Mouse (Mus musculus) layer of hippocampus, postnatal 10 days (tissue): Measurements from ENCODE around the gene Slc12a4. TPM values are rescaled to one million over a fixed set of nuclear protein-coding genes. Genes with fewer than 3 reads are reported as not detected.

Experiments
- DNase-seq, 2 experiments: peaks; one replicate each; pipeline ENCODE4 v3.0.0; 2021; ENCODE audit warnings: low spot score in 2 of 2
- microRNA-seq, 2 experiments: library from miRNA; unstranded; fragments of <30 nt; microRNA quantifications; one replicate each; pipeline ENCODE4 v1.2.0; 2021
- total RNA-seq, 2 experiments: library from RNA; stranded (reverse); gene quantifications; 2 replicates each; pipeline ENCODE4 v1.2.3; 2021

The Slc12a4 gene
- total RNA-seq, 2 experiments from 2014 or later: 28.3 to 32.2 TPM

DNA sequence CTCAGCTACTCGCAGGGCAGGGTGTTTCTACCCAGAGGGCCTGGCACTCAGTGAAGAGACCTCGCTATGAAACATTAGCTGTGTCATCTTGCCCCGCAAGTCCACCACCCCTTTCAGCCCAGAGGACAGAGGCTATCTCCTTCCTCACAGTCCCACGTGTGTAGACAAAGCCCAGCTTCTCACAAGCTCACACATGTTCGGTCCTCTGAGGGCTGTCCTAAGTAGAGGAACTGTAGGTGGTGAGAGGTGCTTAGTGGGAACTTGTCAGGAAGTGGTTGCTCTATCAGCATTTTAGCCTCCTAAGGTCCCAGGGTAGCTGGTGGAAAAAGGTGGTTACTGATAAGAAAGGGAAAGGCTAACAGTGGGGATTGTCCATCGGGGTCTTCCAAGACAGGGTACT lies 30.8 kb downstream of the Slc12a4 start:
- DNase-seq: no peak

DNA sequence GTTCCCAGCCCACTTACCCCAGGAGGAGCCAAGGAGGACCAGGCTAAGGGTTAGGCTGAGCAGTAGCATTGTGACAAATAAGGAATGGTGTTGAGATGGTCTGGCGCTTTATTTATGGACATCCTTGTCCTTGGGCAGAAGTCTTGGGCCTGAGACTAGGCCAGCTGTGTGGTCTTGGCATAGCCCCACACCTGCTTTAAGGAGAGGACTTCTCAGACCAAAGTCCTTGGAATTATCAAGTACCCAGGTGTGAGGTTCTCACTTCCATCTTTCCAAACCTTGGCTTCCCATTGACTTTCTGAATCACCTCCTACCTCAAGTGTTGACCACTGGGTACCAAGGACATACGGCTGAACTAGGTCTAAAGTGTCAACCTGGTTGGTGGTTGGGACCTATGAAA lies 32.1 kb downstream of the Slc12a4 start, which contains the start of gene Ctrl:
Gene Ctrl (minus strand): TSS at position 101 of the 400 bp plus-strand sequence.
- no peak for DNase-seq

DNA sequence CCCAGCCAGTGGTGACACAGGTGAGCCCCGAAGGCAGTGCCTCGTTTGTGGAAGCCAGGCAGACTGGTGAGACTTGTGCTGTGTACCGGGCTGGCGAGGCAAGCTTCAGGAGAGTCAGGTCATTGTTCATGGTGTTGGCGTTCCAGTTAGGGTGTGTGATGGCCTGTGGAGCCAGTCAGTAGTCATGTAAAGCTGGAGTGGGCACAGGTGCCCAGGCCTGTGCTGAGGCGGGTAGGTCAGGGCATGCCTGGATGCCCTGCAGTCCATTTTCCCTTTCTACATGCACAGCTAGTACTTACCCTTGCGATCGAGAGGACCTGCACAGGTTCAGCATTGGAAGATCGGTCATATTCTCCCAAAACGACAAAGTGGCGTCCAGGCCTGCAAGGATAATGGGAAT lies 33.4 kb downstream of the Slc12a4 start:
- no peak for DNase-seq

DNA sequence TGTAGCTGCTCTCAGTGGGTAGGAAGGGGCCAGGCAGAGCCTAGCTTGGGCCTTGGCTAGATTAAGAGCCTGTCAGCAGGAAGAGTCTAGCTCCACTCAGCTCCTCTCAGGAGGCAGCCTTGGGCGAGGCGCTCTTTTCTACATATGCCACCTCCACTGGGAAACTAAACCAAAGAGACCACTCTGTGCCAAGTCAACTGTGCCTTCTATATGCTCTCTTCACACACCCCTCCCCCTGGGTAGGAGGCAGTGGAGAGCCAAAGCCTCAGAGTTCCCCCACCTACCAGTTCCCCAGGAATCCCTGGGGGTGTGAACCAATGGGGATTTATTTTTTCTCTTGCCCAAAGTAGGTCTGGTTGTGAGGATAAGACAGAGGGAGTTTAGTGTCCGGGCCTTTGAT lies 34.6 kb downstream of the Slc12a4 start:
- no peak for DNase-seq

DNA sequence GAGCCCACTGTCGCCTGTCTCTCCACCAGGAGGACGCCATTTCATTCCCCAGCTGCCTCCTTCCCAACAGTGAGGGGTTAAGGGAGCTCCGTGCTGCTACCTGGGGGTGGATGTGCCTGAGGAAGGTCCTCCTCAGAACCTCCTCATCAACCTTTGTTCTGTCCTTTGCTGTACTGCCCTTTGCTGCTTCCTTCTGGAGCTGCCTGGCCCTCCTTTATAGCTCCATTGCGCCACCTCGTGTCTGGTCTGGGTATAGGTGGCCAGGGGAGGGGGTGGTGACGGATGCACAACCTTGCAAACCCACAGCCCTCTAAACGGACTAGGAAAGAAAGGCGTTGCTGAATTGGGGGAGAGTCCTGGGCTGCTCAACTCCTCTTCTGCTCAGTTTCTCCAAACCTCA lies 35.3 kb downstream of the Slc12a4 start:
- peak; percentile 94 to 95 for DNase-seq

DNA sequence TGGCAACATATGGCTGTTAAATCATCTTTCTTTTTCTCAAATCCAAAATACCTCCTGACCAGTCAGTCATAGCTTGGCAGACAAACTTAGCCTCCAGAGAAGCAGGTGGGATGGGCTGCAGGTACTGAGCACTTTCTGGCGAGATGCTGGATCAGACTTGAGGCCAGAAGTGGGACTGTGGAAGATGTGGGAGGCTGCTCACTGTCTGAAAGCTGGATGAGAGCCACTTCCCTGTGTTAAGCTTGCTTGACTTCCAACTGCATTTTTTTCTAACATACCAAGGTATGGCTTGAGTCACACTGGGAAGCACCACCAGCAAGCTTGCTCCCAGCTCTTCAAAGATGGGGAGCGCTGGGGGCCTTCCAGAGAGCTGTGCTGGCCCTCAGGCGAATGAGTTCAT lies 40.8 kb downstream of the Slc12a4 start:
- DNase-seq: no peak

DNA sequence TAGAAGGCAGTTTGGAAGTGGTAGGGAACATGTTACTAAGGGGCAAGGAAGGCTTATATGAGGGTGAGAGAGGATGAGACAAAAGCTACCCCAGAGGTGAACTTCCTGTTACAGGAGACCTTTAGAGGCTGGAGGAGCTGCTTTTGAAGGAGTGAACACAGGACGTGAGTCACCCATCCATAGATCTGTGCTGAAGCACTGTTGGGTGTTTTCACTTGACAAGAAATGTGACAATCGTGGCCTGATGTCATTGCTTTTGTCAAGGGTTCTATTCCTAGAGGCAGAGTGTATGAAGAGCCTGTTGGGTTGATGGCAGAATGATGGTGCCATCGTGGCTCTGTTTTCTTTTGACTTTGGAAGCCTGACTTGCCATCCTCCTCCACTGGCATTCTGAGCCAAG lies 46.5 kb downstream of the Slc12a4 start:
- no peak for DNase-seq

DNA sequence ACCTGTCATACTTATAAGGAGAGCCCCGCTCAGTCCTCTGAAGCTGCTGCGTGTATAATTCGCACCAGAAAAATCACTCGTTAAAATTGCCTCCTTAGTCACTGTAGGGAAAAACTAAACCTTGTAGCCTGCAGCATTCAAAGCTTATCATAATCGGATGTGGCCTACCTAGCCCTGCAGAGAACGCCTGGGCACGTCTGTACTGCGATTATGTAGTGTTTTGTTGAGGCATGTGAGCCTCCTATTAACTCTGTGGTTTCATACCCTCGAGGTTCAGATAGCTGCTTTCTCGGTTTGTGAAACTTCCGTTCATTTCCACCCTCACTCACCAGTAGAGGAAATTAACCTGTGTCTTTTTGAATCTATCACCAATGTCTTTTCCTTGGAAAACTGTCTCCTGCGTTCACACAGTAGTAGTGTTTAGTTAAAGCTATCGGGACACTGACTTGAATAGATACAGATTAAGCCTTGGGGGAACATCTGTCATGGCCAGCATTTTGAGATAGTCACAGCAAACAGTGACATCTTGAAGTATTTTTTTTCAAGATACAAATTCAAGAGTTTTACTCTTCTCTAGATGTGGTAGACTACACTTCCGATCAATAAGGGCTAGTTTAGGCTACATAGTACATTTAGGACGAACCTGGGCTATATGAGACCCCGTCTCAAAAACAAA lies 64.8 kb downstream of the Slc12a4 start:
- DNase-seq: no peak

DNA sequence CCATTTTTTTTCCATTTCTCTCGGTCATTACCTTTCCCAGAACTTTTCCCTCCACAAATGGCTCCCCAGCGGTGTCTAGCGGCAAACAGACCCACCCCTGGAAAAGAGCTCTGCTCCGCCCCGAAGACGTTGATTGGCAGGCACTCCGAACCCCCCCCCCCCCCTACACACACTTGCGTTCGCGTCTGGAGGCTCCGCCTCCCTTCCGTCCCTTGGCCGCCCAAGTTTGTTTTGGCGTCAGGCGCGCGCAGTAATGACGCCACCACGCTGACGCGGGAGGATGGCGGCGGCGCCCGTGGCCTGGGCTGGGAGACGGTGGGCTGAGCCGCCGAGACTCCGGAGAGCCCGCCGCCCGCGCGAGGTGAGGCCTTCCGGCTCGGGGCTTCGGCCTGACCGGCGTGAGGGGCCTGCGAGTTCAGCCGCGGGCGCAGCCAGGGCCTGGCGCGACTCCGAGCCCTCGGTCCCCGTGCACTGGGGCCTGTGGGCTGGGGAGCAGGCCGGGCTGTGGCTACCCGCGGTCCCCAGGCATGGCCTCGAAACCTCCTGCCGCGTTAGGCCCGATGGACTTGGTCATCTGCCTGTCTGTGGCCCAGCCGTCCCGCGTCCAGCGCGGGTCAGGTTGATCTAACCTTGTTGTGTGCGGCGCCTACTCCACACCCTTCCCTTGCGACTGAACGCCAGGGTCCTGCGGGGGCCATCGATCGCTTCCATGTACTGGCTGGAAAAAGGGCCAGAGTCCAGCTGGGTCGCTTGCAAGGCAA lies 65.5 kb downstream of the Slc12a4 start, which contains the start of gene Pskh1:
Gene Pskh1 (plus strand): TSS at position 262 of the 761 bp plus-strand sequence.
- DNase-seq: peak; percentile 92 to 96

DNA sequence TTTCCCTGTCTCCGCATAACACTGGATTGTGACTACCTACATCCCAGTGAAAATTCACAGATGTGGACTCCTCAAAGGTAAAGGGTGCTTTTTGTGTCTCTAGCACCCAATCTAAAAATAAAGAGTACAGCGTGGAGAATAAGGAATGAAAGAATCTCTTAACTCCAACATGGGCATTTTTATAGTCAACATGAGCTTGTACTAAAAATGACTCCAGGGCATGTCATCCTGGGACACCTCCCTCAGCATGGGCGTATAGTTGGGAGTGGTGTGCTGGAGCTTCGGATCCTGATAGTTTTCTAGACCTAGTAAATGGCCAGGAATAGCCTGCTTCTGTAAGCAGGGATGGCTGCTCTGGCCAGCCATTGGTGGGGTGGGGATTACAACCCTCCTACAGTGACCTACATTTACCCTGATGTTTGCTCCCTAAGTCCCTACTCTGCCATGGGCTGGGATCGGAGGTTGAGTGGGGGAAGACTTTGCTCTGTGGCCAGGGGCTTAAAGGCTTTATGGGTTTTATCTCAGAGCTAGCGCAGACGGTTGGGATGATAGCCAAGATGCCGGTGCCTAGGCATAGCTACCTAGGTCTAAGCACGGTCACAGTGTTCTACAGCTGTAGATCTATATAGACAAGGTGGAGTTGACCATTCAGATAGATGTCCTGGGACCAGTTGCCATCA lies 68.0 kb downstream of the Slc12a4 start:
- no peak for DNase-seq

Small RNA genes lying within 50 kb of the gene (microRNA-seq; reads per million reads assigned to microRNA genes)
- 0 reads per million in 2 experiments for gene Mir7074

Other genes starting within 250 kb of the Slc12a4 start
- 10 to 100 TPM; 25.2 to 30.7 TPM for gene Gfod2, start 207.4 kb downstream of the Slc12a4 start, total RNA-seq
- gene Ranbp10, start 138.7 kb downstream of the Slc12a4 start, total RNA-seq: 10 to 100 TPM; 23.6 to 25.0 TPM
- gene Tsnaxip1, start 138.4 kb downstream of the Slc12a4 start, total RNA-seq: under 1 TPM; 0.33 to 0.53 TPM
- gene Cenpt, start 112.8 kb downstream of the Slc12a4 start, total RNA-seq: 10 to 100 TPM; 23.9 to 25.4 TPM
- gene Thap11, start 111.0 kb downstream of the Slc12a4 start, total RNA-seq: 10 to 100 TPM; 32.1 to 34.2 TPM
- 10 to 100 TPM; 23.3 to 42.6 TPM for gene Nutf2, start 105.5 kb downstream of the Slc12a4 start, total RNA-seq
- gene Edc4, start 85.2 kb downstream of the Slc12a4 start, total RNA-seq: 10 to 100 TPM; 59.5 to 63.9 TPM
- gene Nrn1l, start 72.5 kb downstream of the Slc12a4 start, total RNA-seq: 1 to 10 TPM in 1 of 2 experiments, under 1 TPM in 1; 0.66 to 1.5 TPM
- gene Pskh1, start 65.7 kb downstream of the Slc12a4 start, total RNA-seq: 1 to 10 TPM; 8.1 to 8.3 TPM
- gene Ctrl, start 32.2 kb downstream of the Slc12a4 start, total RNA-seq: under 1 TPM; 0.85 to 0.91 TPM
- gene Psmb10, start 27.7 kb downstream of the Slc12a4 start, total RNA-seq: 10 to 100 TPM; 70.2 to 82.5 TPM
- gene Lcat, start 22.7 kb downstream of the Slc12a4 start, total RNA-seq: 10 to 100 TPM; 30.1 to 30.7 TPM
- not detected for gene Dpep3, start 13.3 kb upstream of the Slc12a4 start, total RNA-seq
- 10 to 100 TPM; 20.9 to 21.5 TPM for gene Dus2, start 25.2 kb upstream of the Slc12a4 start, total RNA-seq
- not detected for gene Dpep2nb, start 39.9 kb upstream of the Slc12a4 start, total RNA-seq
- gene Ddx28, start 45.8 kb upstream of the Slc12a4 start, total RNA-seq: 10 to 100 TPM; 12.7 to 14.7 TPM
- gene Nfatc3, start 92.7 kb upstream of the Slc12a4 start, total RNA-seq: 1 to 10 TPM; 9.9 TPM
- gene Esrp2, start 170.9 kb upstream of the Slc12a4 start, total RNA-seq: under 1 TPM in 1 of 2 experiments, not detected in 1; 0.29 TPM
- 10 to 100 TPM; 18.7 to 20.1 TPM for gene Pla2g15, start 184.3 kb upstream of the Slc12a4 start, total RNA-seq
- gene Slc7a6, start 202.8 kb upstream of the Slc12a4 start, total RNA-seq: 10 to 100 TPM; 23.2 to 26.2 TPM
- gene Slc7a6os, start 244.8 kb upstream of the Slc12a4 start, total RNA-seq: 10 to 100 TPM; 30.4 to 32.3 TPM
- gene Prmt7, start 244.8 kb upstream of the Slc12a4 start, total RNA-seq: 10 to 100 TPM; 40.3 to 44.7 TPM